Mouse (Mus musculus) kidney, adult 18-20 months (tissue): Measurements from ENCODE around the gene Slc35g2.

Experiments
- DNase-seq: peaks from one replicate; pipeline ENCODE4 v3.0.0; 2021

Gene Slc35g2

DNA sequence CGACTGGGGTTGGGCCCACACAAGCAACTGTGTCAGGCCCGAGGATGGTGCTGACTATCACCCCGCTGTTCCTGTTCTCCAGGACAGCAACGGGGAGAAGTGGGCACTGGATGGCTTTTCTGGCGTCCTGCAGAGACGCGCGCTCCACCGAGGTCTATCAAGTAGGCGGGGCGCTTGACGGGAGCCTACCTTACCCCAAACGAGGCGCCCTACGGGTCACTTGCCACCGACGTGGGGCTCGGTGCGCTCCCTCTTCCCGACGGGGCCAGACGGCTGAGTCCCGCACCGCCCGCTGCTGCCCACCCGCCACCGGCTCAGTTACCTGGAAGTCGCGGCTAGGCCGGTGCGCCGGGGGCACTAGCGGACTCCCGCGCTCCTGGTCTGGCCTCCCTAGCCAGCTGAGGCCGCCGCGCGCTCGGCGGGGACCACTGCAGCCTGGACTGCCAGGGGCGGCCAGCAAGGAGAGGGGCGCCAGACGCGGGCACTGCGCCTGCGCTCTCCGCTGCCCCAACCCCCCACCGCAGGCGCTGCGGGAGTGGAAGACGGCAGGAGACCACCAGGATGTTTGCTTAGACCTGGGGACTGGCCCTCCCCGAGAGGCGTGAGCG is at the start of gene Slc35g2:
Gene Slc35g2, minus strand, starts transcription at position 465 of the 608 bp plus-strand sequence.
- peak; percentile 59 for DNase-seq

DNA sequence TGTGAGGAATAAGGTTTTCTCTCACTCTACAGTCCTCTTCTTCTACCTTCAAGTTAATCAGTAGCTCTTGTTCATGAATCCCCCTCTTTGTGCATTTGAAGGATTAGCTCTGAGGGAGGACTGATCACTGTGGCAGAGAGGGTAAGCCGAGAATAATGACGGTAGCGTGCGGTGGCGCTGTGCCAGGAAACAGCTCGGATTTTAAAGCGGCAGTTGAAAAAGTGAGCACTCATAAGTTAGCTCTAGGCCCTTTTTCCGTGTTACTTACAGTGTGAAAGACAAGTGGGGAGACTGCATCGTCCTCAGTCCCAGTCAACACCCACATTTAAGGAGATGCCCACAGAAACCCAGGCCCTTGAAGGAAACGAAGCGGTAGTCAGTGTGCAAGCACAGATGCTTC is 46.1 kb upstream of the Slc35g2 start:
- DNase-seq = peak; percentile 52

DNA sequence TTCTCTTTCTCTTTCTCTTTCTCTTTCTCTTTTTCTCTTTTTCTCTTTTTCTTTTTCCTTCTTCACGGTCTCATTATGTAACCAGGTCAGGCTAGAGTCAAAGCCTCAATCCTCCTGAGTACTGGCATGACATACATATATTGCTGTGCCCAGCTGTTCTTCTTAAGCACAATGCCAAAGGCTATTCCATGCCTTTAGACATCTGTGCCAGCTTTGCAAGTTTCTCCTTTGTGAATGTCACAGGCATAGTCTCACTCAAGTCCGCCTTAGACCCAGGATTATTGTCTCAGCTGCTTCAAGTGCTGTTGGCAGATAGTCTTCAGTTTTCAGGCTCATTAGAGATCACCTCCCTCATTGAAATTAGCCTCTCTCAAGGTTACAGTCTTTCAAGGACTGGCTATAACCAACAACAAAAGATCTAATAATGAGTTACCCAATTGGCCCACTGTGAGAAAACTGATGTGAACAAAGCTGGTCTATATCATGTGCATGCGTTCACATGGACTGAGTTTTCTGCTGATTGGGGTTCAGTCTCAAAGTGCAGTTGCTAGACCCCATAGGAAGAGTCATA is 42.7 kb upstream of the Slc35g2 start:
- no peak for DNase-seq

DNA sequence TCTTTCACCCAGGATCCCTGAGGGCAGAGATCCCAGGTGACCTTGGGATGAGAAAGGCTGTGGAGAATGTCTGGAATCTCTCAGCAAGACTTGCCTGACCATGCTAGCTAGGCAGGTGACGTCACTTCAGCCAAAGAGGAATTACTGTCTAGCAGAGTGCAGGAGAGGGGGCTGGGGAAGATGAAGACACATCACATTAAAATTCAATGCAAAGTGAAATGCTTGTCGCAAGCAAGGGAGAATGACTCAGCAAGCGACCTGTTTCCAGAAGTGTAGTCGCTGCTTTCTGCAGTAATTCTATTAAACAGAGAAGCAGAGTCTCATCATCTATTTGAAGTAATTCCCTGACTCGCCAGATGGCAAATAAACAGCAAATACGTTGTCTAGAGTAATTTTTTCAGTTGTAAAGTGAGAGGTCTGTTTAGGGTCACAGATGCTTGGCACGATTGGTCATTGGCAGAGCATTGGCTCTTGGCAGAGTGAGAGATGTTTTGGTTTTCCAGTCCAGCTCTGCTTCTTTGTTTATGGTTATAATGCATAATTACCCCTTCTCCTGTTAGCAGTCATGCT is 35.2 kb upstream of the Slc35g2 start:
- DNase-seq = peak; percentile 10

DNA sequence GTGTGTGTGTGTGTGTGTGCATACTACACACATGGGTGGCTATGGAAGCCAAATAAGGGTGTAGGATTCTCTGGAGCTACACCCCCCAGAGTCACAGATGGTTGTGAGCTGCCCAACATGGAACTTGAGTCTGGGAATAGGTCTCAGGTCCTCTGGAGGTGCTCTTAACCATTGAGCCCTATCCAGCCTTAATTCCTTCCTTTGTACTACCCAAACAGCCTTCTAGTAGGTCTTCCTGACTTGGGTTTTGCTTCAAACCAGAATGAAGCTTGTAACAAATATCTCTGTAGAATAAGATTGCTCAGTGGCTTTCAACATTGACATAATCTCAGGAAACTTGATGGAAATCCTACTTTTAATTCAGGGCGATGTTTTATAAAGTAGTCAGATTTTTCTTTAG is 34.6 kb upstream of the Slc35g2 start:
- no peak for DNase-seq

DNA sequence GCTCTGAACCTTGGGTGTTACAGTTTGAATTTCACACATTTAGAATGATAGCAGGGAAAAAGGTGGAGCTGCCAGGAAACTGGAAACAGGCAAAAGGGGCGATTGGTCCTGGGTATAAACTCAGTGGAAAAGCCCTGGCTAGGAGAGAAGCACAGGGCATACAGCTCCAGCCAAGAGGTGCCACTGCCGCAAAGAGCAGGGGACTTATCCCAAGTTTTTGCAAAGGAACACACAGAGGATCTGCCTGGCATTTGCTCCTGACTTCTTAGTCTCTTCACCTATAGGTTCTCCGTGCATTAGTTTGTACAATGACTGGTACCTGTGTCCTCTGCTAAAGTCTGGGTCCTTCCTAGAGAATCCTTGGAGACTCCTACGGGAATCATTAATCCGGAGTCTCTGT is 32.3 kb upstream of the Slc35g2 start:
- DNase-seq = no peak

DNA sequence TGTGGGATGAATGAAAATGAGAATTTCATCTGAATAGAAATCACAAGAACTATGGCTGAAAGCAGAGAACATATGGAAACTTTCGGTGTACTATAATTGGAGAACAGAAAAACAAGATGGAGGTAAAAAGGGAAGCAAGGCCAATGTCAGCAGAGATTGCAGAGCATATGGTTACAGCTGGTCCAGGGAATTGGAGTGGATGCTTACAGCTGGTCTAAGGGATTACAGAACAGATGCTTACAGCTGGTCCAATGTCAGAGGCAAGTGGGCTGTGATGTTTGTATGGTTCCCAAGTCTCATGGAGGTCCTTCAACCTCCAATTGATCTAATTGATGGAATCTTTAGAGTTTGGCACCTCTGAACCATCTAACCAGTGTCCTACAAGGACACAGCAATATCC is 31.2 kb upstream of the Slc35g2 start:
- DNase-seq = no peak

DNA sequence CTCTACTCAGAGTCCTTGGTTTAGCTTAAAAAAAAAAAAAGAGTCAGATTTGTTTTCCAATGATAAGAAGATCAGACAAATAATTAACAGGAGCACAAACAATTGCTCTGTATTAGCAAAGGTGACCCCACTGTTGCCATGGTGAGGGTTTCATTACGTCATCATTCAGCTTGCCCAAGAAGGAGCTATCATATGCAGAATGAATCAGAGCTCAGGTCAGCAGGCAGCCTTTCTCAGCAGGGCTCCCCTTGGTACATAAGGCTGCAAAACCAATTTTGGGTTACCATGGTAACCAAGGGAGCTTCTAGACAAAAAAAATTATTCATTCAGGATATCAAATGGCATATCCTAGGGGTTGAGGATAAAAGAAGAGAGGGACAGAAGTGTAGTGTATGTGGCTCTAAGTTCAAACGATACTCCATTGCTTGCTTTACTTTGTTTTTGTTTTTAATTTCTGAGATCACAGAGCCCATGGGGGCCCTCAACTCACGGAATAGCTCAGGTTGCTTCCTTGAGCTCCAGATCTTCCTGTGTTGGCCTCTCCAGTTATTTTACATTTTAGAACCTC is 29.0 kb upstream of the Slc35g2 start:
- DNase-seq = no peak

DNA sequence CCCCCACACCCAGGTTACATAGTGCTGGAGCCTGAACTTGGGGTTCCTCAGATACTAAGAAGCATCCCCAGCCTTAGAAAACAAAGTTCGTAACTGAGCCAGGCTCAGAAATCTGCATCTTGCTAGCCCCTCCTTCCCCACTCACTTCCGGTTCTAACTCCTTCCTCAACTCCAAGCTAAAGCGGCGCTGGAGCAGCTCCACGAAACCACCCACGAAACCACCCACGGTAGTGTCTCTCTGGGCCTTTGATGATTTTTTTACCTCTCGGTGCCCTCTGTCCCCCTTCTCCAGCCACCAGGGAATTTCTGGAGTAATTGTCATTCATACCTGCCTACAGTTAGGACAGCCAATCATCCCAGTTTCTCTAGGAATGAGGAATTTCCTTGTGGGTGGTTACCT is 26.7 kb upstream of the Slc35g2 start, which contains the start of gene Stag1:
Gene Stag1, plus strand, starts transcription at position 253 of the 400 bp plus-strand sequence.
- DNase-seq = no peak

DNA sequence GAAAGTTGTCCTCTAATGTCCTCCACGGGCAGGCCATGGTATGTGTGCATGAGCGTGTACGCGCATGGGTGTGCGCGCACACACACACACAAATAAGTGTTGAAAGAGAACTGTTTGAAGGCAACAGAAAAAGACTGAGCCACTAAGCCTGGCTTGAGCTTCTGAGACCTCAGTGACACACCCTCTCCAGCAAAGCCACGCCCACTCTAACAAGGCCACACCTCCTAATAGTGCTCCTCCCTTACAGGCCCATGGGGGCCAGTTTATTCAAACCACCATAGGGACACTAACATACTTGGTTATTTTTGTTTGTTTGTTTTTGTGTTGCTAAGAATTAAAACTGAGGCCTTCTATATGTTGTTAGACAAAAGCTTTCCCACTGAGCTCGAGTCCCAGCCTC is 25.4 kb upstream of the Slc35g2 start:
- no peak for DNase-seq

DNA sequence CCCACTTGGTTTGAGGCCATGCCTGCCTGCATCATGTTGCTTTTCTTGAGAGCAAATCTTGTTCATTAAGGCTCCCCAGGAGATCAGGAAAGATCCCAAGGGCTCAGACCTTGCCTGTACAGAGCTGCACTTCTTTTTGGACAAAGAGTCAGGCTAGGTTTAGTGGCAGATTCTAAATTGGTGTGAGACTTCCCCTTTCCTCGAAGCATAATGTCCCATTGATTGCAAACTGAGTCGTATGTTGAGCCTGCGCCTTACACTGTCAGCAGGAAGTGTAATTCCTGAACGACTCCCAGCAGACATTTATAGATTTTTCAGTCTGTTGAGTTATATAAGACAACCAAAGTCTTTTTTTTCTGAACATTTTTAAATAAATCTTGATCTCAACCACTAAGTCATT is 19.6 kb upstream of the Slc35g2 start:
- DNase-seq = no peak

DNA sequence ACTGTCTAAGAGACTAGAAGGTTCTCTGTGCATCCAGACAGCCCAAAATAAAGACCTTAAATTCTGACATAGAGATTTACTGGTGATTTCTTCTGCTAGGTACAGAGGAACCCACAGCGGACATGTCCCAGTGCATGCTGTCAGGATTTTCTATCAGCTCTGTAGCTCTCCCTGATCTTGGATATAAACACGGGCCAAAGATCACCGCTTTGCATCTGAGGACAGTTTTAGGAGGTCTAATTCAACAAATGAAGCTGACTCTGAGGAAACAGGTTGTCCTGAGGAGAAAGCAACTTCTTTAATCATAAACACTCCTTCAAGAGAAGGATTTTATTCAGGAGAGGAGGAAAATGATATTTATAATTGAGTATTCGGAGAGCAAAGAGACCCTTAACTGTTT is 13.1 kb upstream of the Slc35g2 start:
- DNase-seq = no peak

DNA sequence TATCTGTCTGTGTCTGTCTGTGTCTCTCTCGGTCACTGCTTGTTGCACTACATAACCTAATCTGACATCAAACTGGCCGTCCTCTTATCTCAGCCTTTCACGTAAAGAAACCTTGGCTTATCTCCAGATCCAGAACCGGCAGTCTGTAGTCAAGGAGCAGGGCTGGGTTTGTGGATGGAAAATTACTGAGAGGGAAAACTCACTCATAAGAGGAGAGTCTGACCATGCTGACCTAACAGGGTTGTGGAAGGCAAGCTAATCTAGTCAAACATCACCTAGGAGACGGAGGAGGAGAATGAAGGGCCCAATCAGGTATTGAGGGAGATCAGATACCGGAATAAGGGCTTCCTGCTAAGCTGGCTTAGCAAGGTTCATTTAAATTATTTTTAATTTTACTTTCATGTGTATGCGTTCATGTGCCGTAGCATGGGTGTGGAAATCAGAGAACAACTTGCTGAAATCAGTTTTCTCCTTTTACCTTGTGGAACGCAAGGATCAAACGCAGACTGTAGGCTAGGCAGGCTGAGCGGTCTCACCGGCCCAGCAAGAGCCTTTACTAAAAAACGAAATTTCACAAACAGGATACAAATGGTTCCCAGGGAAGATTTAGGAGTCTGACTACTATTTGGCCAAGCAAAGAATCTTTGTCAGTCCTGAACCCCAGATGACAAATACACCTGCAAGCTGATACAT is 12.1 kb upstream of the Slc35g2 start:
- peak; percentile 40 for DNase-seq

DNA sequence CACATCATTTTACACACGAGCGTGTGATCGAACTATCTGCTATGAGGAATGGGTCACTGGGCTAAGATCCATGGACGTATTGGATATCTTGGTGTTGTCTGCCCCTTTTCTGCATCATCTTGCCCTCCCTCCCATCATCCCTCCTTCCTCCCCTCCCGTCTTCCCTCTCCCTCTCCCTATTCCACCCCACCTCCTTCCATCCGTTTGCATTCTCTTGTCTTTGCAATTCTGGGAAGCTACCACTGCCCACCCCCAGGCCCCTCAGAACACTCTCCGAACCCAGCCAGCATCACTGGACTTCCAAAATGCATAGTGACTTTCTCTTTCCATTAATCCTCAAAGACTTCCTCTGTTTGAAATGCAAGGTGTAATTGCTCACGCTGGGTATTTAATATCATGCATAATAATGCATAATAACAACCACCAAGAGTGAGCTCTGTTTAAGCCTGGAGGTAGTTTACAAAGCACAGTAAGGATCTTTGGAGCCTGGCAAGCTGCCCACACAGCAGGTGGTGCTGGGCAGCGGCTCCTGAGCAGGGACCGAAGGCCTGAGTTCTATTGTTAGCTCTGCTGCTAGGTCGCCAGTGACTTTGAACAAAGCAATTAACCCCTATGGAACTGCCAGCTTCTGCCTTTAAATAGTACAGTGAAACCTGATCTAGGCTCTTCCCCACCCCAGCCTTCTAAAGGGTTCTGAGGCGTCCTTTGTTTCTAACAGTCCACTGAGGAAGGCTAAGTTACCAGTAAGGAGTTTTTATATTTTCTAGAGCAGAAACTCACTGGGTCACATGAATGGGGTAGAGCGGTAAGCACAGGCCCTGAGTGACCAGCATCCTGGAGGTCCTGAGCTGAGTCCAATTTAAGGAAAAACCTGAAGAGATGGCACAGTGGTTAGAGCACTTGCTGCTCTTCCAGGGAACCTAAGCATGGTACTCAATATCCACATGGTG is 10.9 kb upstream of the Slc35g2 start:
- DNase-seq = peak; percentile 81

DNA sequence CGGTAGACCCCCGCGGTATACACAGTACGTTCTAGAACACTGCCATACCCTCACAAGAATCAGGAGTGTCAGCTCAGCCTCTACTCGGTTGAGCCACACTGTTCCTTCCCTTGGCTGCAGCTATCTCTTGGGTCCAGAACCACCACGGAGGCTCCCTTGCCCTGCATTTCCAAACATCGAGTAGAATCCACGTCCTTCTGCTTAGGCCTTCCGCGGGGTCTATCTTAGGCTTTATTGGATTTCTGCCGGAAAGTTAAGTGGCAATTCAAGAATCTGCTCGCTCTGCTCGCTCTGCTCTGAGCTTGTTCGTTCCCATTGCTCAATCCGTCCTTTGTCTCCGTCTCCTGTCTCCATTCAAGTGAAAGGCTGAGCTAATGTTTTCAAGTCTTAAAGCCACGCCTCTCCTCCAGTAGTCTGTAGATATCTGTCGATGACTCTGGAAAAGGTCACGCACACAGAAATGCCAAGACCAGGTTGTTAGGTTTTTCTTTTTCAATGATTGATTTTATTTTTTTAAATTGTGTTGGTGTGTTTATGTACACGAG is 9.4 kb upstream of the Slc35g2 start:
- DNase-seq = no peak

DNA sequence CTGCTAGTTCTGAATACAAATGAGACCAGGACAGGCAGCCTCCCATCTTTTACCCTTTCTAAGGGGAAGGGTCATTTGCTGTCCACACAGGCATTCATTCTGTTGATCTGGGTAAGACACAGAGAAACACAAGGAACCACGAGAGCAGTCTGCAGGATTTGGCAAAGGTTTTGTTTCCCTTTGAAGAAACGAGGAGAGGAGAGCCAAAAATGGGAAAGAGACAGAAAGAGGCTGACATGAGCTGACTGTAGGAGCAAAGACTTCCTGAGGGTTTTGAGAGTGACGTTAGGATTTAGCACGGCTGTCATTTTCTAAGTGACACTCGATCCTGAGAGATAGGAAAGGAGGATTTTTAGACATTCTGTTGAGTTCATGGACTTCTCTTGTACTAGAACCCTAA is 3.1 kb upstream of the Slc35g2 start:
- no peak for DNase-seq

DNA sequence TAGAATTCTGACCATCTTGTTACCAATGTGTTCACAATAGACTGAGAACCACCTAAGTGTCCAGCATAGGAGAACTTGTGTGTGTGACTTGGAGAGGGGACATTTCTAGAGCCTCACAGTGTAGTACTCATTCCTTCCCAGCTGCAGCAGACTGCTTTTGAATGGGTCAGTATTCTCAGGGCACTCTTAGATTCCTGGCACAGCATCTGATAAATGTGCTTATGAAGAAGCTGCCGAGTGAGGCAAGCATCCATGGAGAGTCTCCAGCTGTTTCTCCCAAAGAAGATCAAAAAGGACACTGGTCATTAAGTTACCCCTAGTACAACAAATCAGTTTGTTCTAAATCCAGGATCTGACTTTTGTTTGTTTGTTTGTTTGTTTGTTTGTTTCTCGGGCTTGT is 2.4 kb upstream of the Slc35g2 start:
- no peak for DNase-seq

DNA sequence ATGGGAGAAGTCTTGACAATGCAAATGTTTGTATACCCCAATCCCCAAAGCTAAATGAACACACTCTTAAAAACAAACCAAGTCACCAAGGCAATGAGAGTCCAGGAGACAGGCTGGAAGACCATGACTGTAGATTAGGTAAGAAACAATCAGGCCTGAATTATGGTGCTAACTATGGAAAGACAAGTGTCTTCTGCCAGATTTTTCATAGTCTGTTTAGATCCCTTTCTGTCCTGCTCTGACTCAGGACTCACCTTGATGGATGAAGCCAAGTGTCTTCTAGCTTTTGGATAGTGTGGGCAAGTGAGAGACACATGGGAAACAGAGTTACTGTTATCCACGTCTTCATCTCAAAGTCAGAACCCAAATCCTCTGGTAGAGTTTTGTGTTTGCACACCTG is 621 bp upstream of the Slc35g2 start:
- DNase-seq = no peak

DNA sequence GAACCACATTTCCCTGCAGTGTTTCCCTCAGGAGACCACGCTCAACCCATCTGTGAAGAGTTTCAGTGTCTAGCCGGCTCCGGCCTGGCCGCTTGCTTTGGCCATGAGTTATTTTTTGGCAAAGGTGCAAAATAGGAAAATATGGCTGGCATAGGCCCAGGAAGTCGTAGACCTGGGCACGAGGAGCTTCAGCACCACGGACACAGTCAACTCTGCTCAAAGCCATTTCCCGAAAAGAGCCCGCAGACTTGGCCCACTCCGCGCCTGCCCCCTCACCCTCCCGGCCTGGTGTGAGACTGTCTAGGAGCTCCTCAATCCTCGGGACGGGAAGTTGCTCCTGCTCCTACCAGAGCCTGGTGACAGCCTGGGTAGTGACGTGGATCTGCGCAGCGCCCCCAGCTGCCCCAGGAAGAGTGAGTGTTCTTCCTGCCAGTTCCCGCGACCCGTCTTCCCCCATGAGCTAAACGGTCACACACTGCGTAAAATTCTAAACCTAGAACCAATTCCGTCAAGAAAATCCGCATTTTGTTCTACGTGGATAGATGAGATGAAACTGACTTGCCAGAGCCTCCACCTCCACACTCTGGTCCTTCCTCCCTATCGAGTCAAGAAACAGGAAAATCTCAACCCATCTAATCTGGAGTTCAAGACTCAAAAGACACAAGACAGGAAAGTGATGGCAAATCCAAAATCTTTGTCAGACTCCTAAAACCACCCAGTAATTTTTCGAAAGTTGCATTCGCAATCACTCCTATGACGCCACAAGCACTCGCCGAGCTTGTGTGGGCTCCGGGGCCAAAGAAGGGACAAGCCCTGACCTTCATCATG is 878 bp downstream of the Slc35g2 start:
- peak; percentile 60 for DNase-seq

DNA sequence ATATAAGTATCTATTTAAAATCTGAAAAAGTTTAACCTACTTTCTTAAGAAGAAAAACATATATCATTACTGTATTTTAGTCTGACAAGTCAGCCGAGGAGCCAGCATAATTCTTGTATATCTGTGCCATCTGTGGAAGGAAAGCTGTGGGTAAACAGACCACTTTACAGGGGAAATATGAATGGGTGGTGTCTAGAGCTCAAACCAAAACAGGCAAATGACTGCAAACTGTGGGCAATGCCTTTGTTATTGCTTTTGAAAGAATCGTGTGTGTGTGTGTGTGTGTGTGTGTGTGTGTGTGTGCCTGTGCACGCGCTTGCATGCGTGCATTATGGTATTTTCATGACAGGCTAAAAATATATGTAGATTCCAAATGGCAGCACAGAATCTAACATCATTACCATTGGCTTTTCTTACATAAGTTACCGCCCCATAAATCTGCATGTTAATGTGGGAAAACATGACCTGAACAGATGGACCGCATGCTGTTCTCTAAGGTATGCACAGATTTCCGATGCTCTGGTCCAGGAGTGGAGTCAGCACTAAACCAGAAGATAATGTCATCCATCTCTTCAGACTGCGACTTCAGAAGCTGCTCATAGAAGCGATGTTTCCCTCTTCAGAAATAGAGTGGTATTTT is 10.5 kb downstream of the Slc35g2 start:
- no peak for DNase-seq

DNA sequence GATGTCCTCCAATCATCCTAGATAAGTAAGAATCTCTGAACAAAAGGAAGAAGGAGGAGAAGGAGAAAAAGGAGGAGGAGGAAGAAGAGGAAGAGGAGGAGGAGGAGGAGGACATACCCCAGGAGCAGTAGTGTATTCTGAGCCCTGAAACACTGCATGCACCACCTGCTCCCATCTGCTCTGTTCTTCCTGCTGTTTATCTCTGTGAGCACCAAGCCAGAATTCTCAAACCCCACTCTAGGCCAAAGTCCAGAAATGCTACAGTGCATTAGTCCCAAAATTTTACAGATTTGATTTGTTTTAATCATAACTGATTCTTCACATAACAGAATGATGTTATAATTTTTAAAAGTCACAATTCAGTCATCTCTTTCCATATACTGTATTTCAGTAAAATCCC is 11.9 kb downstream of the Slc35g2 start:
- no peak for DNase-seq
